Mouse (Mus musculus) kidney, adult 2 months (tissue): ENCODE data around the gene Galnt18. TPM values are rescaled to one million over a fixed set of nuclear protein-coding genes. Genes with fewer than 3 reads are reported as not detected.

Experiments
- DNase-seq: peaks from one replicate; pipeline ENCODE4 v3.0.0; 2021
- H3K27ac ChIP-seq: fragments of 200-500 bp; 2 replicates; pipeline ENCODE4 v1.5.1; 2012; ENCODE audit warnings: low read depth, low read length, control low read depth, inconsistent platforms; ENCODE audit not compliant: insufficient read depth
- H3K27me3 ChIP-seq: fragments of 200-500 bp; replicated peaks from 2 replicates; pipeline ENCODE4 v1.6.1; 2012; ENCODE audit warnings: mild to moderate bottlenecking, moderate library complexity, low read length, inconsistent platforms; ENCODE audit not compliant: control insufficient read depth, insufficient read depth
- H3K36me3 ChIP-seq: fragments of 200-500 bp; 2 replicates; pipeline ENCODE4 v1.6.1; 2012; ENCODE audit warnings: mild to moderate bottlenecking, moderate library complexity, low read length, inconsistent platforms; ENCODE audit not compliant: control insufficient read depth, insufficient read depth
- H3K4me1 ChIP-seq: fragments of 200-500 bp; 2 replicates; pipeline ENCODE4 v1.6.1; 2011; ENCODE audit warnings: low read length; ENCODE audit not compliant: control insufficient read depth, insufficient read depth
- H3K4me3 ChIP-seq: fragments of 200-500 bp; 2 replicates; pipeline ENCODE4 v1.5.1; 2011; ENCODE audit warnings: mild to moderate bottlenecking, low read depth, low read length, control low read depth; ENCODE audit not compliant: insufficient read depth
- CTCF ChIP-seq: fragments of 200-500 bp; conservative IDR thresholded peaks from 2 replicates; pipeline ENCODE4 v1.5.1; 2011; ENCODE audit warnings: low read depth, mild to moderate bottlenecking, control low read depth, low read length, moderate library complexity, mixed read lengths; ENCODE audit not compliant: insufficient read depth, insufficient read length
- POLR2A ChIP-seq: fragments of 200-500 bp; IDR thresholded peaks from one replicate; pipeline ENCODE4 v1.6.1; 2011; ENCODE audit warnings: low read depth, low read length, control low read depth
- WGBS: fragments of 180-500 bp; shearing (Covaris S2); methylation state at CpG from one replicate; pipeline ENCODE4 v1.1.7; 2018; 5-methylcytosine and 5-hydroxymethylcytosine counted together
- polyA plus RNA-seq: library from polyadenylated mRNA; depleted of rRNA; stranded (reverse); fragments of >200 nt; gene quantifications from 2 replicates; pipeline ENCODE4 v1.2.3, GENCODE M21; 2012

Galnt18 gene
- polyA plus RNA-seq, 1 experiment: 34.9 TPM

GRCm38 (mm10) chr7:111800785-111801184 lies 21.0 kb upstream of the Galnt18 start:
- DNase-seq: no peak
- Histone ChIP-seq H3K27ac (no peak overlapping the region), H3K27me3 (no peaks in the 10 kb centered on the region), H3K4me3 (no peak overlapping the region), H3K36me3 (no peaks in the 10 kb centered on the region), H3K4me1 (no peaks in the 10 kb centered on the region)
- TF ChIP-seq POLR2A (no peak), CTCF (no peak)
- 88% methylated on average over 5 of the region's 5 CpGs for WGBS

- no peak for DNase-seq
- no peaks in the 10 kb centered on the region for H3K4me1 ChIP-seq
- no peak overlapping the region for H3K4me3 ChIP-seq
- no peaks in the 10 kb centered on the region for H3K27me3 ChIP-seq
- WGBS: 87% methylated on average over 5 of the region's 5 CpGs
- no peaks in the 10 kb centered on the region for H3K36me3 ChIP-seq
- TF ChIP-seq CTCF (no peak), POLR2A (no peak)
- no peak overlapping the region for H3K27ac ChIP-seq
Measured at GRCm38 (mm10) chr7:111800120-111800519, 20.3 kb upstream of the Galnt18 start.

- no peak for DNase-seq
- Histone ChIP-seq H3K4me1 (no peaks in the 10 kb centered on the region), H3K27me3 (no peaks in the 10 kb centered on the region), H3K27ac (no peak overlapping the region), H3K4me3 (no peak overlapping the region), H3K36me3 (no peaks in the 10 kb centered on the region)
- WGBS: 90% methylated on average over 5 of the region's 5 CpGs
- TF ChIP-seq POLR2A (no peak), CTCF (no peak)
Measured at GRCm38 (mm10) chr7:111799021-111799420, 19.2 kb upstream of the Galnt18 start.

- 82% methylated on average over 13 of the region's 13 CpGs for WGBS
- no peak overlapping the region for H3K27ac ChIP-seq
- H3K27me3 ChIP-seq: no peaks in the 10 kb centered on the region
- DNase-seq: no peak
- no peaks in the 10 kb centered on the region for H3K4me1 ChIP-seq
- no peaks in the 10 kb centered on the region for H3K36me3 ChIP-seq
- no peak overlapping the region for H3K4me3 ChIP-seq
- no peak for TF ChIP-seq POLR2A
Measured at GRCm38 (mm10) chr7:111797337-111798010, 17.7 kb upstream of the Galnt18 start.

GRCm38 (mm10) chr7:111795059-111795458 lies 15.3 kb upstream of the Galnt18 start:
- Histone ChIP-seq H3K27me3 (no peaks in the 10 kb centered on the region), H3K4me1 (no peaks in the 10 kb centered on the region), H3K36me3 (no peaks in the 10 kb centered on the region), H3K27ac (no peak overlapping the region), H3K4me3 (no peak overlapping the region)
- TF ChIP-seq POLR2A (no peak), CTCF (no peak)
- DNase-seq: no peak

GRCm38 (mm10) chr7:111792154-111792553 lies 12.4 kb upstream of the Galnt18 start:
- TF ChIP-seq POLR2A (no peak), CTCF (no peak)

GRCm38 (mm10) chr7:111791347-111791746 lies 11.6 kb upstream of the Galnt18 start:
- Histone ChIP-seq H3K27me3 (no peaks in the 10 kb centered on the region), H3K36me3 (no peaks in the 10 kb centered on the region), H3K4me1 (no peaks in the 10 kb centered on the region), H3K4me3 (no peak overlapping the region), H3K27ac (no peak overlapping the region)
- no peak for DNase-seq
- TF ChIP-seq CTCF (no peak), POLR2A (no peak)
- WGBS: 60% methylated on average over 6 of the region's 6 CpGs

More at GRCm38 (mm10) chr7:111792154-111792553, 12.4 kb upstream of the Galnt18 start:
- 84% methylated on average over 3 of the region's 3 CpGs for WGBS
- no peak overlapping the region for H3K27ac ChIP-seq
- DNase-seq: no peak
- H3K36me3 ChIP-seq: no peaks in the 10 kb centered on the region
- H3K27me3 ChIP-seq: no peaks in the 10 kb centered on the region
- H3K4me1 ChIP-seq: no peaks in the 10 kb centered on the region
- H3K4me3 ChIP-seq: no peak overlapping the region
